Mouse (Mus musculus) MEL (cell line): Measurements from ENCODE around the gene Lrch4.

Experiments
- CTCF ChIP-seq, 3 experiments: IDR thresholded peaks in 2 of 3; conservative IDR thresholded peaks in 1 of 3; 2 replicates each; pipeline ENCODE4 v1.5.1; 2011 to 2012; ENCODE audit warnings: low read length in 3 of 3, low read depth in 2 of 3, mild to moderate bottlenecking in 2 of 3, improper control_type of control experiment in 1 of 3, inconsistent platforms in 1 of 3, mixed read lengths in 1 of 3, moderate library complexity in 1 of 3; ENCODE audit not compliant: control insufficient read depth in 1 of 3, insufficient read depth in 1 of 3, poor library complexity in 1 of 3, severe bottlenecking in 1 of 3
- E2F4 ChIP-seq: IDR thresholded peaks from 2 replicates; pipeline ENCODE4 v1.6.1; 2011; ENCODE audit warnings: low read depth, low read length, improper control_type of control experiment, borderline replicate concordance
- EP300 ChIP-seq, 2 experiments: IDR thresholded peaks; 2 replicates each; pipeline ENCODE4 v1.6.1; 2011; ENCODE audit warnings: improper control_type of control experiment in 2 of 2, low read length in 2 of 2, low read depth in 1 of 2, mild to moderate bottlenecking in 1 of 2
- JUND ChIP-seq: IDR thresholded peaks from 2 replicates; pipeline ENCODE4 v1.6.1; 2011; ENCODE audit warnings: low read depth, mild to moderate bottlenecking, improper control_type of control experiment, low read length
- MAFK ChIP-seq: IDR thresholded peaks from 2 replicates; pipeline ENCODE4 v1.6.1; 2011; ENCODE audit warnings: low read depth, mild to moderate bottlenecking, low read length, improper control_type of control experiment, borderline replicate concordance
- MEF2A ChIP-seq: IDR thresholded peaks from 2 replicates; pipeline ENCODE4 v1.6.1; 2014; ENCODE audit warnings: low read depth, mild to moderate bottlenecking, inconsistent platforms, low read length, improper control_type of control experiment; ENCODE audit not compliant: poor library complexity, insufficient replicate concordance, severe bottlenecking; ENCODE audit errors: extremely low read depth
- MYC ChIP-seq: IDR thresholded peaks from 2 replicates; pipeline ENCODE4 v1.6.1; 2011; ENCODE audit warnings: low read depth, mild to moderate bottlenecking, low read length, improper control_type of control experiment, moderate library complexity
- POLR2A ChIP-seq, 2 experiments: IDR thresholded peaks; 2 replicates each; pipeline ENCODE4 v1.6.1; 2011 to 2012; ENCODE audit warnings: low read length in 2 of 2, mild to moderate bottlenecking in 2 of 2, control low read depth in 1 of 2, improper control_type of control experiment in 1 of 2, low read depth in 1 of 2, moderate library complexity in 1 of 2; ENCODE audit not compliant: control insufficient read depth in 1 of 2, insufficient read depth in 1 of 2, poor library complexity in 1 of 2
- ZNF384 ChIP-seq: IDR thresholded peaks from 2 replicates; pipeline ENCODE4 v1.6.1; 2012; ENCODE audit warnings: low read depth, mild to moderate bottlenecking, inconsistent platforms, low read length, improper control_type of control experiment

DNA sequence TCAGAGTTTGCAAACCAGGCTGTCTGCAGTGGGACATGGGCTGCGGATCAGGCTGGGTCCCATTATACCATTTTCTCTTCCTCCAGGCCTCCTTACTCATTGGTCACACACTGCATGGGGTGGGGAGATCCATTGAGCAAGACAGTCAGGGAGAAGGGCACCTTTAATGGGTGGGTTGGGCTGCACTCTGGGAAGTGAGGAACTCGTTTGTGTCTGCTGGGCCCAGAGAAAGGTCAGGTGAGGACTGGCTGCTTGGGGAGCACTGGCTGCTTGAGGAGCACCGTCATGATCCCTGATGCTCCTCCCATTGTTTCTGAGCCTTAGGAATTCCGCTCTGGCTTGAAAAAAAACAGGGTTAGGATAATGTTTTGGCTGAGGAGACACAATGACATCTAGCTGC lies 14.0 kb downstream of the Lrch4 start:
- TF ChIP-seq CTCF (IDR thresholded peaks at IDR 0.05 in 2 of 3, conservative IDR thresholded peaks at IDR 0.05 in 1 of 3; ENCODE audit: control insufficient read depth in 1 of 3, insufficient read depth in 1 of 3, low read depth in 2 of 3, low read length in 3 of 3, poor library complexity in 1 of 3, severe bottlenecking in 1 of 3), result no peak
- TF ChIP-seq ZNF384, result no peak
- 0 out of 4 replicates have a peak, but pooled peaks of 1 of the 2 experiments have one; percentile 11 for TF ChIP-seq POLR2A (IDR thresholded peaks at IDR 0.05; ENCODE audit: control insufficient read depth in 1 of 2, insufficient read depth in 1 of 2, low read depth in 1 of 2, low read length in 2 of 2, poor library complexity in 1 of 2)
- no peak for TF ChIP-seq EP300 (IDR thresholded peaks at IDR 0.05; ENCODE audit: low read depth in 1 of 2, low read length in 2 of 2)
- TF ChIP-seq E2F4, result no peak
- no peak for TF ChIP-seq JUND
- TF ChIP-seq MYC, result no peak
- no peak for TF ChIP-seq MEF2A
- TF ChIP-seq MAFK, result no peak
